Mouse (Mus musculus): ENCODE results near the gene Nat8f2. TPM values are rescaled to one million over a fixed set of nuclear protein-coding genes. Genes with fewer than 3 reads are reported as not detected.
"Not testable (repeated sequence)": the region's sequence is repeated elsewhere in the genome, so short reads cannot be mapped to it uniquely, and the experiment has no call there.

The Nat8f2 gene
- polyA plus RNA-seq, 1 experiment from 2014 or later = not detected

- Histone ChIP-seq H3K4me1 (ENCODE audit: control insufficient read depth, insufficient read depth, low read length) (no peaks in the 10 kb centered on the region), H3K27me3 (ENCODE audit: control insufficient read depth, insufficient read depth, low read length) (no peaks in the 10 kb centered on the region), H3K9me3 (replicated peaks; ENCODE audit: control insufficient read depth, low read length) (no peaks in the 10 kb centered on the region), H3K36me3 (ENCODE audit: control insufficient read depth, insufficient read depth, low read length) (no peaks in the 10 kb centered on the region), H3K27ac (ENCODE audit: low read depth, low read length) (no peak overlapping the region), H3K9ac (ENCODE audit: low read depth, low read length) (no peak overlapping the region), H3K4me3 (ENCODE audit: low read depth, low read length) (no peak overlapping the region), H3K4me2 (no peak overlapping the region)
- 63% methylated on average over 1 of the region's 1 CpGs for WGBS (ENCODE audit: insufficient replicate concordance)
- no peak for ATAC-seq (replicated peaks; ENCODE audit: insufficient number of reproducible peaks, low FRiP score, low TSS enrichment)
Measured at GRCm38 (mm10) chr6:85856194-85856678, 12.7 kb downstream of the Nat8f2 start.

- H3K27ac ChIP-seq (ENCODE audit: low read depth, low read length) = no peak overlapping the region
- no peak for ATAC-seq (replicated peaks; ENCODE audit: insufficient number of reproducible peaks, low FRiP score, low TSS enrichment)
- H3K27me3 ChIP-seq (ENCODE audit: control insufficient read depth, insufficient read depth, low read length) = no peaks in the 10 kb centered on the region
- H3K9me3 ChIP-seq (replicated peaks; ENCODE audit: control insufficient read depth, low read length) = no peaks in the 10 kb centered on the region
- H3K36me3 ChIP-seq (ENCODE audit: control insufficient read depth, insufficient read depth, low read length) = no peaks in the 10 kb centered on the region
- 75% methylated on average over 3 of the region's 3 CpGs for WGBS (ENCODE audit: insufficient replicate concordance)
- no peak overlapping the region for H3K9ac ChIP-seq (ENCODE audit: low read depth, low read length)
- no peak overlapping the region for H3K4me3 ChIP-seq (ENCODE audit: low read depth, low read length)
- H3K4me2 ChIP-seq = no peak overlapping the region
- H3K4me1 ChIP-seq (ENCODE audit: control insufficient read depth, insufficient read depth, low read length) = no peaks in the 10 kb centered on the region
Measured at GRCm38 (mm10) chr6:85853481-85853880, 15.5 kb downstream of the Nat8f2 start.

- H3K9ac ChIP-seq (ENCODE audit: low read depth, low read length) = no peak overlapping the region
- H3K27ac ChIP-seq (ENCODE audit: low read depth, low read length) = no peak overlapping the region
- WGBS (ENCODE audit: insufficient replicate concordance) = 90% methylated on average over 7 of the region's 7 CpGs
- no peaks in the 10 kb centered on the region for H3K4me1 ChIP-seq (ENCODE audit: control insufficient read depth, insufficient read depth, low read length)
- H3K27me3 ChIP-seq (ENCODE audit: control insufficient read depth, insufficient read depth, low read length) = no peaks in the 10 kb centered on the region
- H3K4me2 ChIP-seq = no peak overlapping the region
- H3K9me3 ChIP-seq (replicated peaks; ENCODE audit: control insufficient read depth, low read length) = no peaks in the 10 kb centered on the region
- no peaks in the 10 kb centered on the region for H3K36me3 ChIP-seq (ENCODE audit: control insufficient read depth, insufficient read depth, low read length)
- no peak for ATAC-seq (replicated peaks; ENCODE audit: insufficient number of reproducible peaks, low FRiP score, low TSS enrichment)
- no peak overlapping the region for H3K4me3 ChIP-seq (ENCODE audit: low read depth, low read length)
Measured at GRCm38 (mm10) chr6:85851062-85851773, 17.7 kb downstream of the Nat8f2 start.

GRCm38 (mm10) chr6:85849240-85849639 lies 19.7 kb downstream of the Nat8f2 start:
- no peak for ATAC-seq (replicated peaks; ENCODE audit: insufficient number of reproducible peaks, low FRiP score, low TSS enrichment)
- Histone ChIP-seq H3K4me1 (ENCODE audit: control insufficient read depth, insufficient read depth, low read length) (no peaks in the 10 kb centered on the region), H3K4me3 (ENCODE audit: low read depth, low read length) (no peak overlapping the region), H3K27me3 (ENCODE audit: control insufficient read depth, insufficient read depth, low read length) (no peaks in the 10 kb centered on the region), H3K27ac (ENCODE audit: low read depth, low read length) (no peak overlapping the region), H3K36me3 (ENCODE audit: control insufficient read depth, insufficient read depth, low read length) (no peaks in the 10 kb centered on the region), H3K9ac (ENCODE audit: low read depth, low read length) (no peak overlapping the region), H3K9me3 (replicated peaks; ENCODE audit: control insufficient read depth, low read length) (no peaks in the 10 kb centered on the region), H3K4me2 (no peak overlapping the region)
- WGBS (ENCODE audit: insufficient replicate concordance) = 39% methylated on average over 2 of the region's 2 CpGs

GRCm38 (mm10) chr6:85848140-85848539 lies 20.8 kb downstream of the Nat8f2 start:
- no peaks in the 10 kb centered on the region for H3K9me3 ChIP-seq (replicated peaks; ENCODE audit: control insufficient read depth, low read length)
- no peak for ATAC-seq (replicated peaks; ENCODE audit: insufficient number of reproducible peaks, low FRiP score, low TSS enrichment)
- H3K4me3 ChIP-seq (ENCODE audit: low read depth, low read length) = no peak overlapping the region
- no peak overlapping the region for H3K4me2 ChIP-seq
- no peaks in the 10 kb centered on the region for H3K36me3 ChIP-seq (ENCODE audit: control insufficient read depth, insufficient read depth, low read length)
- no peaks in the 10 kb centered on the region for H3K4me1 ChIP-seq (ENCODE audit: control insufficient read depth, insufficient read depth, low read length)
- WGBS (ENCODE audit: insufficient replicate concordance) = 78% methylated on average over 4 of the region's 4 CpGs
- no peaks in the 10 kb centered on the region for H3K27me3 ChIP-seq (ENCODE audit: control insufficient read depth, insufficient read depth, low read length)
- H3K9ac ChIP-seq (ENCODE audit: low read depth, low read length) = no peak overlapping the region
- no peak overlapping the region for H3K27ac ChIP-seq (ENCODE audit: low read depth, low read length)

GRCm38 (mm10) chr6:85846921-85847320 lies 22.0 kb downstream of the Nat8f2 start:
- H3K27me3 ChIP-seq (ENCODE audit: control insufficient read depth, insufficient read depth, low read length) = no peaks in the 10 kb centered on the region
- no peak overlapping the region for H3K4me2 ChIP-seq
- H3K9ac ChIP-seq (ENCODE audit: low read depth, low read length) = no peak overlapping the region
- H3K4me1 ChIP-seq (ENCODE audit: control insufficient read depth, insufficient read depth, low read length) = no peaks in the 10 kb centered on the region
- ATAC-seq (replicated peaks; ENCODE audit: insufficient number of reproducible peaks, low FRiP score, low TSS enrichment) = no peak
- H3K27ac ChIP-seq (ENCODE audit: low read depth, low read length) = no peak overlapping the region
- no peaks in the 10 kb centered on the region for H3K36me3 ChIP-seq (ENCODE audit: control insufficient read depth, insufficient read depth, low read length)
- H3K9me3 ChIP-seq (replicated peaks; ENCODE audit: control insufficient read depth, low read length) = no peaks in the 10 kb centered on the region
- 41% methylated on average over 1 of the region's 1 CpGs for WGBS (ENCODE audit: insufficient replicate concordance)
- no peak overlapping the region for H3K4me3 ChIP-seq (ENCODE audit: low read depth, low read length)

DNA sequence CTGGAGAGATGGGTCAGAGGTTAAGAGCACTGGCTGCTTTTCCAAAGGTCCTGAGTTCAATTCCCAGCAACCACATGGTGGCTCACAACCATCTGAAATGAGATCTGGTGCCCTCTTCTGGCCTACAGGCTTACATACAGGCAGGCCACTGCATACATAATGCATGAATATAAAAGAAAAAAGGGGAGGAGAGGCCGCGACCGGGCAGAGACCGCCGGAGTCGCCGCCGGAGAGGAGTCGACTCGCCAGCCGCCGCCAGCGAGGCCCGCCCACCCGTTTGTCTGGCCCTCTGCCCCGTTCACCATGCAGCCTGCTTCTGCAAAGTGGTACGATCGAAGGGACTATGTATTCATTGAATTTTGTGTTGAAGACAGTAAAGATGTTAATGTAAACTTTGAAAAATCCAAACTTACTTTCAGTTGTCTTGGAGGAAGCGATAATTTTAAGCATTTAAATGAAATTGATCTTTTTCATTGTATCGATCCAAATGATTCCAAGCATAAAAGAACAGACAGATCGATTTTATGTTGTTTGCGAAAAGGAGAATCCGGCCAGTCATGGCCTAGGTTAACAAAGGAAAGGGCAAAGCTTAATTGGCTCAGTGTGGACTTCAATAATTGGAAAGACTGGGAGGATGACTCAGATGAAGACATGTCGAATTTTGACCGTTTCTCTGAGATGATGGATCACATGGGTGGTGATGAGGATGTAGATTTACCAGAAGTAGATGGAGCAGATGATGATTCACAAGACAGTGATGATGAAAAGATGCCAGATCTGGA lies 25.1 kb downstream of the Nat8f2 start:
- WGBS (ENCODE audit: insufficient replicate concordance) = 72% methylated on average over 25 of the region's 25 CpGs
- H3K27me3 ChIP-seq (ENCODE audit: control insufficient read depth, insufficient read depth, low read length); H3K9me3 ChIP-seq (replicated peaks; ENCODE audit: control insufficient read depth, low read length); H3K36me3 ChIP-seq (ENCODE audit: control insufficient read depth, insufficient read depth, low read length); ATAC-seq (replicated peaks; ENCODE audit: insufficient number of reproducible peaks, low FRiP score, low TSS enrichment); H3K4me2 ChIP-seq; H3K4me3 ChIP-seq (ENCODE audit: low read depth, low read length); H3K27ac ChIP-seq (ENCODE audit: low read depth, low read length); H3K4me1 ChIP-seq (ENCODE audit: control insufficient read depth, insufficient read depth, low read length); H3K9ac ChIP-seq (ENCODE audit: low read depth, low read length): not testable (repeated sequence)

GRCm38 (mm10) chr6:85839982-85840381 lies 29.0 kb downstream of the Nat8f2 start:
- Histone ChIP-seq H3K4me3 (ENCODE audit: low read depth, low read length) (no peak overlapping the region), H3K9me3 (replicated peaks; ENCODE audit: control insufficient read depth, low read length) (no peaks in the 10 kb centered on the region), H3K27me3 (ENCODE audit: control insufficient read depth, insufficient read depth, low read length) (no peaks in the 10 kb centered on the region), H3K4me2 (no peak overlapping the region), H3K4me1 (ENCODE audit: control insufficient read depth, insufficient read depth, low read length) (no peaks in the 10 kb centered on the region), H3K9ac (ENCODE audit: low read depth, low read length) (no peak overlapping the region), H3K27ac (ENCODE audit: low read depth, low read length) (no peak overlapping the region), H3K36me3 (ENCODE audit: control insufficient read depth, insufficient read depth, low read length) (no peaks in the 10 kb centered on the region)
- no peak for ATAC-seq (replicated peaks; ENCODE audit: insufficient number of reproducible peaks, low FRiP score, low TSS enrichment)
- WGBS (ENCODE audit: insufficient replicate concordance) = 61% methylated on average over 4 of the region's 4 CpGs
